Mouse (Mus musculus): ENCODE measurements at regions not wholly inside any gene's neighbourhood (a gene's known extent, or its start where the extent isn't known, plus 50 kb on each side); places are given as distances from the start of the nearest gene placed in this dataset.
"Not testable (repeated sequence)": the region's sequence is repeated elsewhere in the genome, so short reads cannot be mapped to it uniquely, and the experiment has no call there.

- H3K4me2 ChIP-seq (replicated peaks); H3K4me3 ChIP-seq; H3K9ac ChIP-seq; H3K27me3 ChIP-seq; H3K9me3 ChIP-seq (replicated peaks); H3K27ac ChIP-seq; H3K4me1 ChIP-seq; H3K36me3 ChIP-seq; ATAC-seq (ENCODE audit: low FRiP score): not testable (repeated sequence)
These were observed 174.6 kb downstream of the Fam181b start for GRCm38 (mm10) chr7:93254287-93254686.

- Histone ChIP-seq H3K4me2 (replicated peaks) (no peak overlapping the region), H3K9me3 (replicated peaks) (no peaks in the 10 kb centered on the region), H3K27me3 (no peaks in the 10 kb centered on the region), H3K4me1 (no peaks in the 10 kb centered on the region), H3K27ac (no peak overlapping the region), H3K4me3 (no peak overlapping the region), H3K36me3 (no peaks in the 10 kb centered on the region), H3K9ac (no peak overlapping the region)
- ATAC-seq (ENCODE audit: low FRiP score) = no peak
- 71% methylated on average over 3 of the region's 3 CpGs for WGBS
These were observed 206.1 kb downstream of the Fam181b start for GRCm38 (mm10) chr7:93285748-93286147.

GRCm38 (mm10) chr7:93291457-93291856 is 211.8 kb downstream of the Fam181b start:
- Histone ChIP-seq H3K4me1 (no peaks in the 10 kb centered on the region), H3K27ac (no peak overlapping the region), H3K4me2 (replicated peaks) (no peak overlapping the region), H3K36me3 (no peaks in the 10 kb centered on the region), H3K4me3 (no peak overlapping the region), H3K9ac (no peak overlapping the region), H3K27me3 (no peaks in the 10 kb centered on the region), H3K9me3 (replicated peaks) (no peaks in the 10 kb centered on the region)
- WGBS = 66% methylated on average over 3 of the region's 3 CpGs
- no peak for ATAC-seq (ENCODE audit: low FRiP score)

GRCm38 (mm10) chr7:93291945-93292696 is 212.5 kb downstream of the Fam181b start:
- ATAC-seq (ENCODE audit: low FRiP score) = no peak
- H3K36me3 ChIP-seq = no peaks in the 10 kb centered on the region
- H3K27ac ChIP-seq = no peak overlapping the region
- 63% methylated on average over 3 of the region's 3 CpGs for WGBS
- no peak overlapping the region for H3K9ac ChIP-seq
- no peaks in the 10 kb centered on the region for H3K9me3 ChIP-seq (replicated peaks)
- H3K4me3 ChIP-seq = no peak overlapping the region
- no peaks in the 10 kb centered on the region for H3K27me3 ChIP-seq
- H3K4me1 ChIP-seq = no peaks in the 10 kb centered on the region
- no peak overlapping the region for H3K4me2 ChIP-seq (replicated peaks)

GRCm38 (mm10) chr7:93312731-93313130 is 233.1 kb downstream of the Fam181b start:
- H3K4me3 ChIP-seq = no peak overlapping the region
- no peaks in the 10 kb centered on the region for H3K9me3 ChIP-seq (replicated peaks)
- H3K36me3 ChIP-seq = no peaks in the 10 kb centered on the region
- H3K27me3 ChIP-seq = no peaks in the 10 kb centered on the region
- WGBS = 59% methylated on average over 1 of the region's 1 CpGs
- no peaks in the 10 kb centered on the region for H3K4me1 ChIP-seq
- no peak overlapping the region for H3K4me2 ChIP-seq (replicated peaks)
- H3K9ac ChIP-seq = no peak overlapping the region
- H3K27ac ChIP-seq = no peak overlapping the region
- ATAC-seq (ENCODE audit: low FRiP score) = no peak

GRCm38 (mm10) chr7:93331351-93331750 is 251.7 kb downstream of the Fam181b start:
- H3K9ac ChIP-seq = no peak overlapping the region
- no peak overlapping the region for H3K4me3 ChIP-seq
- no peak for ATAC-seq (ENCODE audit: low FRiP score)
- no peaks in the 10 kb centered on the region for H3K36me3 ChIP-seq
- H3K9me3 ChIP-seq (replicated peaks) = no peaks in the 10 kb centered on the region
- WGBS = 93% methylated on average over 1 of the region's 1 CpGs
- no peaks in the 10 kb centered on the region for H3K4me1 ChIP-seq
- H3K27ac ChIP-seq = no peak overlapping the region
- no peak overlapping the region for H3K4me2 ChIP-seq (replicated peaks)
- H3K27me3 ChIP-seq = no peaks in the 10 kb centered on the region

- WGBS = 84% methylated on average over 3 of the region's 3 CpGs
These were observed 252.5 kb downstream of the Fam181b start for GRCm38 (mm10) chr7:93332203-93332602.

GRCm38 (mm10) chr7:93336420-93336819 is 256.8 kb downstream of the Fam181b start:
- Histone ChIP-seq H3K4me1 (no peaks in the 10 kb centered on the region), H3K36me3 (no peaks in the 10 kb centered on the region), H3K9ac (no peak overlapping the region), H3K27me3 (no peaks in the 10 kb centered on the region), H3K27ac (no peak overlapping the region), H3K9me3 (replicated peaks) (no peaks in the 10 kb centered on the region), H3K4me3 (no peak overlapping the region), H3K4me2 (replicated peaks) (no peak overlapping the region)
- WGBS = 28% methylated on average over 1 of the region's 1 CpGs
- peak; percentile 80 for ATAC-seq (ENCODE audit: low FRiP score)

More at GRCm38 (mm10) chr7:93332203-93332602, 252.5 kb downstream of the Fam181b start:
- ATAC-seq (ENCODE audit: low FRiP score) = no peak
- Histone ChIP-seq H3K4me3 (no peak overlapping the region), H3K9ac (no peak overlapping the region), H3K36me3 (no peaks in the 10 kb centered on the region), H3K4me2 (replicated peaks) (no peak overlapping the region), H3K27me3 (no peaks in the 10 kb centered on the region), H3K9me3 (replicated peaks) (no peaks in the 10 kb centered on the region), H3K4me1 (no peaks in the 10 kb centered on the region), H3K27ac (no peak overlapping the region)
